Mouse (Mus musculus): Measurements from ENCODE around the gene Dkkl1. TPM values are rescaled to one million over a fixed set of nuclear protein-coding genes. Genes with fewer than 3 reads are reported as not detected.
A peak's percentile ranks its signal among the peaks of the same experiment; 100 is the strongest.
"Not testable (repeated sequence)": the region's sequence is repeated elsewhere in the genome, so short reads cannot be mapped to it uniquely, and the experiment has no call there.

Dkkl1 gene
- 0.72 and 0.78 TPM in 2 replicates for polyA plus RNA-seq (2016; fragmentation: Nextera tagmentation; extraction: Ambion mirVana)

DNA sequence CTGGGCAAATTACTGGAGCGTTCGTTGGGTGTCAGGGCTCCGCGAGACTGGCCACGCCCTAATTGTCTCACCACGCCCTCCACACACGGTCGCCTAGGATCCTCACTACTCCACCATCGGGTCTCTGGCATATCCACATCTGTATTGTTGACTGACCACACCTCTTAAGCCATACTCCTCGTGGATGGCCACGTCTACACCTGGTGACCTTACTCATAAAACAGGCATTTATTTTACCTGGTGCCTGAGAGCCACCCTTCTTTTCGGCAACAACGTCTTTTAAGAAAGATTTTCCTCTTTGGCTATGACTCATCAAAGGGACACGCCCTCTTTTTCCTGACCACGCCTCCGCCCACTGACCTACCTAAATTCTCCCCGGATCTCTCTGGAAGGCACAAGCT, at the start of gene Dkkl1:
TSS of gene Dkkl1 (minus strand) at position 297 of the 401 bp plus-strand sequence.
- 0 out of 2 replicates have a peak within 1 kb of the TSS, but pooled peaks have one; percentile 5 for H3K4me3 ChIP-seq (replicated peaks)
- WGBS, result 6% methylated on average over 17 of the region's 17 CpGs
- H3K27ac ChIP-seq, result no peak within 1 kb of the TSS
- no peaks in the 10 kb centered on the region for H3K36me3 ChIP-seq (replicated peaks)
- H3K27me3 ChIP-seq, result peaks cover 39% of the 10 kb centered on the region
- peak within 1 kb of the TSS; percentile 31 for H3K4me2 ChIP-seq
- H3K9me3 ChIP-seq, result 0 out of 2 replicates have a peak, but pooled peaks cover 7% of the 10 kb centered on the region
- H3K4me1 ChIP-seq, result peaks cover 11% of the 10 kb centered on the region
- no peak for ATAC-seq (ENCODE audit: low FRiP score)
- H3K9ac ChIP-seq, result no peak within 1 kb of the TSS

DNA sequence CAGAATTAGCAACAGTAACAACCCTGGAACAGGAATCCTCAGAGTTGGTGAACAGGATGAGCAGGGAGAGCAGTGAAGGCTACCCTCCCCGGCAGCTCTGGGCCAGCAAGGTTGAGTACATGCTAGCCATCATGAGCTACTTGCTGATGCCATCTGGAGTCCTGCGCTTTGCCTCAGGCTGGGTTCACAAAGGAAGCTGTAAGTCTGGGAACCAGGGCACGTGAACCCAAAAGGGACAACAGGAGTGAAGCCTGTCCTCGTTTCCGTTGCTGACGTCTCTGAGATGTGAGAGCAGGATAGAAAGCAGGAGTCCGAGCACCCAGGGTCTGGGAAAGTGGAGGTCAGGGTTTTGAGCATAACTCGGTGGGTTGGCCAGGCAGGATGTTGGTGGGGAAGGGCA, 47.3 kb upstream of the Dkkl1 start:
- Histone ChIP-seq H3K4me2 (no peak overlapping the region), H3K27ac (no peak overlapping the region), H3K27me3 (peaks cover 25% of the 10 kb centered on the region), H3K4me1 (no peaks in the 10 kb centered on the region), H3K9me3 (no peaks in the 10 kb centered on the region), H3K9ac (no peak overlapping the region), H3K36me3 (replicated peaks) (no peaks in the 10 kb centered on the region), H3K4me3 (replicated peaks) (no peak overlapping the region)
- WGBS, result 86% methylated on average over 8 of the region's 8 CpGs
- no peak for ATAC-seq (ENCODE audit: low FRiP score)

DNA sequence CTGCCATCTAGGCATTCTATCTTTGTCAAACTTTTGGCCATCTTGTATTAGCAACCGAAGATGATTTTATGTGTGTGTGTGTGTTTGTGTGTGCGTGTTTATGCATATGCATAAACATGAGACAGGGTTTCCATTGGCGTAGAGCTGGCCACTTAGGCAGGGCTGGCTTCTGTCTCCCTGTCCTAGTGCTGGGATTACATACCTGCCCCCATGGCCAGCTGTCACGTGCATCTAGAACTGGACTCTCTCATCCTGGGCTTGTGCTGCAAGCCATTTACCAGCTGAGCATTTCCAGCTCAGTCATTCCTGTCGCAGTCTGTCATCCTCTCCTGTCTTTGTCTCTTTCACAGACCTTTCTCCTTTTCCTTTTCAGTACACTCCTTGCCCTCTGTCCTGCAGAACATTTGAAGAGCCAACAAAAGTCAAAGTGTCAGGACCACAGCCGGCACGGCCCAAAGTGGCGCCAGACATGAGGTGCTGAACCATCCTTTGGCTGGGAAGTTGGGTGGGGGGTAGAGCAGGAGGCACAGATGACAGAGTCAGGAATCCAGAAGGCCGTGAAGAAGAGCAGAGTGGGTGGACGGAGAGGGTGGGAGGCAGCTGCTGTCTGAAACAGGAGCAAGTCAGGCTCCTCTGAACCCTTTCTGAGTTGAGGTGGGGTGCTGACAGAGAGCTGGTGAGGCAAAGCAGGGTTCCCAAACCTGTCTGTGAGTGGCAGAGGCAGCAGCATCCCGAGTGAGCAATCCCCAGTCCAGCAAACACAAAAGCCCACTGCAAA, 45.3 kb upstream of the Dkkl1 start:
- WGBS, result 70% methylated on average over 11 of the region's 11 CpGs
- no peaks in the 10 kb centered on the region for H3K4me1 ChIP-seq
- H3K36me3 ChIP-seq (replicated peaks), result no peaks in the 10 kb centered on the region
- H3K9ac ChIP-seq, result no peak overlapping the region
- H3K9me3 ChIP-seq, result no peaks in the 10 kb centered on the region
- ATAC-seq (ENCODE audit: low FRiP score), result no peak
- no peak overlapping the region for H3K4me3 ChIP-seq (replicated peaks)
- H3K27ac ChIP-seq, result no peak overlapping the region
- H3K27me3 ChIP-seq, result peaks cover 20% of the 10 kb centered on the region
- no peak overlapping the region for H3K4me2 ChIP-seq

DNA sequence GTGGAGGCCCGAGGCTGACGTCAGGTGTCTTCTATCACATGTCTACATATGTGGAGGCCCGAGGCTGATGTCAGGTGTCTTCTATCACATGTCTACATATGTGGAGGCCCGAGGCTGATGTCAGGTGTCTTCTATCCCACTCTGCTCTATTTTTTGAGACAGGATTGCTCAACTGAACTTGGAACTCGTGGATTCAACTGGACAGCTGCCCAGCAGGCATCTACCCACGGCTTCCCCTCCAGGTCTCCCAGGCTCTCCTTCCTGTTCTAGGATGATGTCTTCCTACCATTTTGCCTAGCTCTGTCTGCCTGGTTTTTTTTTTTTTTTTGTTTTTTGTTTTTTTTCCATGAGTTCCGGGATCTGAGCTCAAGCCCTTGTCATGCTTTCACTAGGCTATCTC, 43.9 kb upstream of the Dkkl1 start:
- not testable (repeated sequence) for H3K9me3 ChIP-seq; H3K4me2 ChIP-seq; H3K27ac ChIP-seq; ATAC-seq (ENCODE audit: low FRiP score); H3K4me3 ChIP-seq (replicated peaks); H3K4me1 ChIP-seq; H3K9ac ChIP-seq; H3K36me3 ChIP-seq (replicated peaks)
- H3K27me3 ChIP-seq, result peaks cover 19% of the 10 kb centered on the region
- WGBS, result 82% methylated on average over 7 of the region's 7 CpGs

DNA sequence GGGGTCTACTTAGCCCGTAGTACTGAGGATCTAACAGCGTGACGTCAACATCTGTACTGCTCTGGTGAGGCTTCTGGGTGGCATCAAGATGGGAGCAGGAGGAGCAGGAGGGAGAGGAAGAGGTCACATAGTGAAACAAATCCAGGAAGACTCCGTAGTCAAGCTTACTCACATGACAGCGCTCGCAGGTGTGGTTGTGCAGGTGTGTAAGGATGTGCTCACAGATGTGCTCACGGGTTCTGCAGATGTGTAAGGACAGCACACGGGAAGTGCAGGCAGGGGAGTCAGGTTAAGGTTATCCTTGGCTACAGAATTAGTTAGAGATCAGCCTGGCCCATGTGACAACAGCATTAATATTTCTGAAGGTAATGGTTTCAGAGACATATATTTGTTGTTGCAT, 41.9 kb upstream of the Dkkl1 start:
- no peak overlapping the region for H3K27ac ChIP-seq
- H3K9me3 ChIP-seq, result no peaks in the 10 kb centered on the region
- H3K4me3 ChIP-seq (replicated peaks), result no peak overlapping the region
- no peak for ATAC-seq (ENCODE audit: low FRiP score)
- 88% methylated on average over 8 of the region's 8 CpGs for WGBS
- H3K36me3 ChIP-seq (replicated peaks), result no peaks in the 10 kb centered on the region
- H3K4me1 ChIP-seq, result no peaks in the 10 kb centered on the region
- H3K9ac ChIP-seq, result no peak overlapping the region
- peaks cover 10% of the 10 kb centered on the region; the same call in 1 of the 2 replicates for H3K27me3 ChIP-seq
- H3K4me2 ChIP-seq, result no peak overlapping the region

DNA sequence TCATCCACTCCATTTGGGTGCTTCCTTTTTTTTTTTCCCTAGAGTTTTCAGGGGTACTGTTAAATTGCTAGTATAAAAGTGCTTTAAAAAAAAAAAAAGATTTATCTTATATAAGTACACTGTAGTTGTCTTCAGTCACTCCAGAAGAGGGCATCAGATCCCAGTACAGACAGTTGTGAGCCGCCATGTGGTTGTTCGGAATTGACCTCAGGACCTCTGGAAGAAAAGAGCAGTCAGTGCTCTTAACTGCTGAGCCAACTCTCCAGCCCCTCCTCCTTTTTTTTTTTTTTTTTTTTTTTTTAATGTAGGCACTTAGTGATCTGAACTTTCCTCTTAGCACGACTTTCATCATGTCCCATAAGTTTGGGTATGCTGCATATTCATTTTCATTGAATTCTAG, 35.7 kb upstream of the Dkkl1 start:
- H3K4me3 ChIP-seq (replicated peaks), result no peak overlapping the region
- H3K36me3 ChIP-seq (replicated peaks), result no peaks in the 10 kb centered on the region
- no peaks in the 10 kb centered on the region for H3K4me1 ChIP-seq
- H3K9ac ChIP-seq, result no peak overlapping the region
- no peaks in the 10 kb centered on the region for H3K9me3 ChIP-seq
- H3K27ac ChIP-seq, result no peak overlapping the region
- H3K27me3 ChIP-seq, result no peaks in the 10 kb centered on the region
- no peak overlapping the region for H3K4me2 ChIP-seq
- ATAC-seq (ENCODE audit: low FRiP score), result no peak
- WGBS, result 33% methylated on average over 3 of the region's 3 CpGs

DNA sequence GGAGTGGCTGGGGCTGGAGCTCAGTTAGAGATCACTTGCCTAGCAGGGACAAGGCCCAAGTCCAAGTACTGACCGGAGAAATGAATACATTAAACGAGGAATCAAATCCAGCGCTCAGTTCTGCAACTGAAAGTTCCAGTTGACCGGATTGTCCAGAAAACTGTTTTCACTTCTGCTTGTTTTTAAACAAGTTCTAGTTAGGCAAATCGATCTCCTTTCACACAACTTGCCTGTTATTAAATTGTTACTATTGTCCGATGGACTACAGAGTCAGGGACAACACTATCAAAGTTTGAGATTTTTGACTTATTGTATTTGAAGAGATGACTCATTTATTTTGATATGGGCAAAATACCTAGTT, 29.4 kb upstream of the Dkkl1 start:
- Histone ChIP-seq H3K36me3 (replicated peaks) (no peaks in the 10 kb centered on the region), H3K27ac (no peak overlapping the region), H3K4me1 (peaks cover 10% of the 10 kb centered on the region), H3K4me3 (replicated peaks) (no peak overlapping the region), H3K9me3 (no peaks in the 10 kb centered on the region), H3K4me2 (peak overlapping the region; percentile 55), H3K9ac (no peak overlapping the region), H3K27me3 (peaks cover 55% of the 10 kb centered on the region)
- WGBS, result 73% methylated on average over 6 of the region's 6 CpGs
- ATAC-seq (ENCODE audit: low FRiP score), result no peak

DNA sequence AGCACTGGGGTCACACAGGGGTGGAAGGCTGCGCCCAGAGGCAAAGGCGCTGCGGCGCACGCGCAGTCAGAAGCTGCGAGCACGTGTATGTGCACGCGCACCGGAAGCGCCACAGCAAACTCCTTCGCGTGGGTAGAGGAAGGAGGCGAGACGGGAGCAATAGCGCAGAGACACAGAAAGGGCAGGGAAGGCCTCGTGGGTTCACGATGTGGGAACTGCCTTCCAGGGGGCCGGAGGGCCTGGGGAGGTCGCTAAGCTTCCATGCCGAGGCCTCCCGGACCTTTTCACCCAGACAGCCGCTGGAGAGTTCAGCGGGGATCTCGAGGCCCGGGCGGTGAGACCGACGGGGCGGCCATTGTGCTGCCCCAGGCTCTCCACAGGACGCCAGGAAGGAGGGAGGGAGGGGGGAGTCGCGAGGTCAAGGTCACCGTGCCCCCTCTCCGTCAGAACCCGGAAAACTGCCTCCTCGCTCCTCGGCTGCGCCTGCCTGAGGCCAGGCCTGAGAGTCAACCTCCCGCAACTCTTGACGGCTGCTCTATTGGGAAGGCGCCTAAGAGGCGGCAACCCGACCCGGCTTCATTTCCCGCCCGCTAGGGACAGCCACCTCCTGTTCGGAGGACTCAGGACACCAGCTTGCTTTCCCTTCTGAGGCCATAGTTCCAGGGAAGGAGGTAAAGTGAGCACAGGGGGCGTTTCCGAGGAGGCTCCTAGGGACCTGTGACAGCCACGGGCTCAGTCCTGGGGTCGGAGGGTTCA, 28.9 kb upstream of the Dkkl1 start, which contains the start of gene Slc6a16:
TSS of gene Slc6a16 (plus strand) at position 453 of the 756 bp plus-strand sequence.
- peak within 1 kb of the TSS; percentile 55 for H3K4me2 ChIP-seq

DNA sequence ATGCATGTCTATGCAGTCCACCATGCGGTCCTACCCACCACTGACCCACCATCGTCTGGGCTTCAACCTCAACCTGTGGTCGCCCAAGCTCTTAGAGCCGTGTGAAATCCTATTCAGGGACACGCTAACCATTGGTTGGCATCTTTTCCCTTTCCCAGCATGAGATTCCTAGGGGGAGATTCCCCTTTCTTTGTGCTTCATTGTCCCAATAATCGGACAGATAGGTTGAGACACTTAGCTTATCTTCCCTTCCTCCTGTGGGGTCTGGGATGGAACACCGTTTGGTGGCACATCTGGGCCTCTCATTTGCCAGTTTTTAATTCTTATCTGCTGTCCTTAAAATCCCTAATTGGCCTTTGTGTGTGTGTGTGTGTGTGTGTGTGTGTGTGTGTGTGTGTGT, 28.2 kb upstream of the Dkkl1 start:
- Histone ChIP-seq H3K27ac (no peak overlapping the region), H3K4me2 (no peak overlapping the region), H3K36me3 (replicated peaks) (no peaks in the 10 kb centered on the region), H3K9me3 (no peaks in the 10 kb centered on the region), H3K27me3 (peaks cover 62% of the 10 kb centered on the region), H3K9ac (no peak overlapping the region), H3K4me3 (replicated peaks) (no peak overlapping the region; the same call in 1 of the 2 replicates), H3K4me1 (peaks cover 19% of the 10 kb centered on the region)
- 71% methylated on average over 7 of the region's 7 CpGs for WGBS
- no peak for ATAC-seq (ENCODE audit: low FRiP score)

More for the DNA sequence above, 28.9 kb upstream of the Dkkl1 start, which contains the start of gene Slc6a16:
- 9% methylated on average over 47 of the region's 53 CpGs for WGBS
- H3K4me1 ChIP-seq, result peaks cover 12% of the 10 kb centered on the region
- no peak within 1 kb of the TSS for H3K27ac ChIP-seq
- H3K9me3 ChIP-seq, result no peaks in the 10 kb centered on the region
- no peaks in the 10 kb centered on the region for H3K36me3 ChIP-seq (replicated peaks)
- H3K4me3 ChIP-seq (replicated peaks), result peak within 1 kb of the TSS; percentile 35
- 0 out of 2 replicates have a peak, but pooled peaks have one; percentile 23 for ATAC-seq (ENCODE audit: low FRiP score)
- peak within 1 kb of the TSS; percentile 38; the same call in 1 of the 2 replicates for H3K9ac ChIP-seq
- peaks cover 59% of the 10 kb centered on the region for H3K27me3 ChIP-seq

DNA sequence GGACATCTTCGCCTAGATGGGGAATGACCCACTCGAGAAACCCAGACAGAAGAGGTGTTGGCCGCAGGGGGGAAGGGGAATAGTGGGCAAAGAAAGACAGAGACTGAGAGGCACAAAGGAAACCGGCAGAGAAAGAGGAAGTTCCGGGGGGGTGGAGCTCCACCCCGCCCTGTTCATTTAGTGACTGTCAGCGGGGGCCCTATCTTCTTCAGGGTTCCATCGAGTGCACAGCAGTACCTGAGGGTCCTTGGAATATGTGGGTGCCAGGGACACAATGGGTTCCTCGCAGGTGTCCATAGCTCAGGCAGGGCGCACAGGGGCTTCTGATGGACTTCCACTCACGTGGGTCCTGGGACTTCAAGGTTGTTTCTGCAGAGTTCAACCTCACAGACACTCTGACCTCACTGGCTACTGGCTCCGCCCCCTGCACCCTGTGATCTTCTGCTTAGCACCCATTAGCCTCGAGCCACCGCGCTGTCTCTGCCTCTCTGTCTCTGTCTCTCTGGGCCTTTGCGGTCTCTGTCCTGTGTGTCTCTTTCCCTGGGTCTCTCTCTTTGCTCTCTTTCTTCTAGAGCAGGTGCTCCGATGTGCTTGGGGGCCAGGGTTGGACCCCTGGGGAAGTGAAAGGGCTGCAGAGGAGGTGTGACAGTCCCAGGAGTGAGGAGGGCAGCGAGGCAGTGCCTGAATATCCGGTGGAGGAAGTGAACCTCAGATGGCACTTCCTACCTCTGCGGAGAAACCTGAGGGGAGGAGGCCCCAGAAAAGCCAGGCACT, 27.0 kb upstream of the Dkkl1 start, which contains the start of gene Cd37:
TSS of gene Cd37 (minus strand) at position 393 of the 774 bp plus-strand sequence.
- H3K27ac ChIP-seq, result no peak within 1 kb of the TSS
- no peak within 1 kb of the TSS; the same call in 1 of the 2 replicates for H3K9ac ChIP-seq
- no peak within 1 kb of the TSS for H3K4me2 ChIP-seq
- ATAC-seq (ENCODE audit: low FRiP score), result no peak
- H3K27me3 ChIP-seq, result peaks cover 66% of the 10 kb centered on the region
- H3K9me3 ChIP-seq, result no peaks in the 10 kb centered on the region
- no peak within 1 kb of the TSS for H3K4me3 ChIP-seq (replicated peaks)
- WGBS, result 37% methylated on average over 20 of the region's 20 CpGs
- H3K36me3 ChIP-seq (replicated peaks), result no peaks in the 10 kb centered on the region
- peaks cover 31% of the 10 kb centered on the region for H3K4me1 ChIP-seq

DNA sequence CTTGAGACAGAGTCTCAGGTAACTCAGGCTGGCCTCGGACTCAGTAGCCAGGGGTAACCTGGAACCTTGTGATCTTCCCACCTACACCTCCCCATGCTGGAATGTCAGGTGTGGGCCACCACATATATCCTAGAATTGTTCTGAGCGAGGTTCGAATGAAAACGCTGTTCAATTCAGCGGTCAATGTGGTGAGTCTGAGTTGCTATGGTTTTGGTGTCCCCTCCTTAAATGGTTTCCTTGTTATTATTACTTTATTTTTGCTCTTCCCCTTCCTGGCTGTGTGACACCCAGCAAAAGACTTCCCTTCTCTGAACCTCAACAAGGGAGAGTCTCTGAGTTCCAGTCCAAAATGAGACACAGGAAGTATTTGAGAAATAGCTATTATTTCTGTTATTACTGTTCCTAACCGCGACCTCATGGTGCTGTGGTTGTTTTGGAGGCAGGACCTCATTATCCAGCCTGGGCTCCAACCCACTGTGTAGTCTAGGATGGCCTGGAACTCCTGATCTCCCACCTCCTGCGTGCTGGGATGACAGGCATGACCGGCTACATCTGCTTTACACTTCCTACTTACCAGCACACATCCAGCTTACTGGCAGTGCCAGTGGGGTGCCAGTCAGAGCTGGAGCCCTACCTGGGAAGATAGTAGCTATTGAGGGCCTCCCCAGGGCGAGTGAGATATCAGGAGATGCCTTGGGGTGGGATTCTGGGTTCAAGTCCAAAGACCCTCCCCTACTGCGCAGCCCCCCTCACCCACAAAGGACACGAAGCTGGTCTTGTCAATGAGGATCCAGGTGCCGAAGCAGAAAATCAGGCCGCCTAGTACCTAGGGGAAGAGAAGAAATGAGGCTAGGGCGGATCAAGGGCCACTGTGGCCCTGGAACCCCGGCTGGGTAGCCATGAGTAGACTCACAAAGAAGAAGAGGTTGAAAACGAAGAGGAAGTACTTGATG, 26.1 kb upstream of the Dkkl1 start:
- Histone ChIP-seq H3K9me3 (no peaks in the 10 kb centered on the region), H3K9ac (no peak overlapping the region), H3K27ac (no peak overlapping the region), H3K27me3 (peaks cover 66% of the 10 kb centered on the region), H3K36me3 (replicated peaks) (peaks cover 2% of the 10 kb centered on the region), H3K4me1 (peaks cover 39% of the 10 kb centered on the region), H3K4me3 (replicated peaks) (no peak overlapping the region), H3K4me2 (no peak overlapping the region)
- ATAC-seq (ENCODE audit: low FRiP score), result no peak
- WGBS, result 75% methylated on average over 17 of the region's 17 CpGs
